Mouse (Mus musculus) right cerebral cortex, adult 18-20 months (tissue): ENCODE data around the gene Ribc2.

ENCODE experiments used
- DNase-seq: peaks from one replicate; pipeline ENCODE4 v3.0.0; 2022; ENCODE audit warnings: mixed read lengths

Gene Ribc2

GRCm38 (mm10) chr15:85180368-85180767, 48.5 kb downstream of the Ribc2 start:
- no peak for DNase-seq

GRCm38 (mm10) chr15:85182063-85182462, 50.2 kb downstream of the Ribc2 start:
- no peak for DNase-seq

- DNase-seq: no peak
Measured at GRCm38 (mm10) chr15:85186916-85187315, 55.0 kb downstream of the Ribc2 start.

GRCm38 (mm10) chr15:85188167-85188778, 56.4 kb downstream of the Ribc2 start:
- no peak for DNase-seq
